In genomic region chrX:102187023-102187699, GRCm38 (mm10) we compare ENCODE assay signal across 8 mouse cellular contexts. TPM values are rescaled to one million over a fixed set of nuclear protein-coding genes. Genes with fewer than 3 reads are reported as not detected.
DNase-seq lines count a peak whose midpoint lies in the region; ATAC-seq and TF ChIP-seq lines count a peak whose summit lies in the region.

No protein-coding gene starts in this region.

- H3K9me3 ChIP-seq in heart, embryonic 13.5 days = no peaks in the 10 kb centered on the region
- H3K9me3 ChIP-seq in hindbrain, postnatal 0 days (ENCODE audit: low read length) = no peaks in the 10 kb centered on the region
- no peaks in the 10 kb centered on the region for H3K9me3 ChIP-seq in midbrain, embryonic 15.5 days

- no peak overlapping the region for H3K27ac ChIP-seq in heart, embryonic 13.5 days (replicated peaks)
- no peak overlapping the region for H3K27ac ChIP-seq in hindbrain, postnatal 0 days
- no peak overlapping the region for H3K27ac ChIP-seq in midbrain, embryonic 15.5 days

- ATAC-seq in heart, embryonic 13.5 days (ENCODE audit: extremely low read depth, insufficient number of reproducible peaks, low FRiP score, low TSS enrichment) = no peak
- ATAC-seq in hindbrain, postnatal 0 days = no peak
- ATAC-seq in midbrain, embryonic 15.5 days (replicated peaks) = no peak

- 26% methylated on average over 11 of the region's 11 CpGs for WGBS in heart, embryonic 13.5 days
- 45% methylated on average over 11 of the region's 11 CpGs for WGBS in hindbrain, postnatal 0 days
- 45% methylated on average over 11 of the region's 11 CpGs for WGBS in midbrain, embryonic 15.5 days

- H3K4me3 ChIP-seq in heart, embryonic 13.5 days = peak overlapping the region; percentile 67
- peak overlapping the region; percentile 50 for H3K4me3 ChIP-seq in hindbrain, postnatal 0 days (ENCODE audit: low read length)
- H3K4me3 ChIP-seq in midbrain, embryonic 15.5 days = peak overlapping the region; percentile 11; the same call in 1 of the 2 replicates

- H3K4me1 ChIP-seq in heart, embryonic 13.5 days = peaks cover 18% of the 10 kb centered on the region
- H3K4me1 ChIP-seq in hindbrain, postnatal 0 days (ENCODE audit: insufficient read depth, low read length) = no peaks in the 10 kb centered on the region; the same call in 1 of the 2 replicates
- peaks cover 16% of the 10 kb centered on the region for H3K4me1 ChIP-seq in midbrain, embryonic 15.5 days

- H3K36me3 ChIP-seq in heart, embryonic 13.5 days = peaks cover 52% of the 10 kb centered on the region
- no peaks in the 10 kb centered on the region for H3K36me3 ChIP-seq in hindbrain, postnatal 0 days (ENCODE audit: insufficient read depth, low read length)
- 0 out of 2 replicates have a peak, but pooled peaks cover 3% of the 10 kb centered on the region for H3K36me3 ChIP-seq in midbrain, embryonic 15.5 days (replicated peaks)

- peak overlapping the region; percentile 89 for H3K9ac ChIP-seq in heart, embryonic 13.5 days
- H3K9ac ChIP-seq in hindbrain, postnatal 0 days (replicated peaks; ENCODE audit: low read length) = 0 out of 2 replicates have a peak overlapping the region, but pooled peaks have one; percentile 66
- no peak overlapping the region; the same call in 1 of the 2 replicates for H3K9ac ChIP-seq in midbrain, embryonic 15.5 days

- peaks cover 5% of the 10 kb centered on the region; the same call in 1 of the 2 replicates for H3K27me3 ChIP-seq in heart, embryonic 13.5 days (replicated peaks)
- no peaks in the 10 kb centered on the region for H3K27me3 ChIP-seq in hindbrain, postnatal 0 days (ENCODE audit: insufficient read depth, low read length)
- H3K27me3 ChIP-seq in midbrain, embryonic 15.5 days (replicated peaks) = no peaks in the 10 kb centered on the region

- intact Hi-C loops in heart, postnatal 14 days (cut with DNase I) = loop anchor here (5.0 to 10.0 kb wide), 2 partner anchors 115 to 202 kb away; partner anchors contain the start of gene Rtl5
- intact Hi-C loops in left cerebral cortex, postnatal 10 days (cut with DNase I) = no loop called here

- TF ChIP-seq CTCF in hindbrain, postnatal 0 days (IDR thresholded peaks at IDR 0.05; ENCODE audit: low read depth) = no peak

- DNase-seq in heart, postnatal 14 days = no peak
- DNase-seq in ZHBTc4 (ENCODE audit: low read depth, low spot score) = peak; percentile 33
- no peak for DNase-seq in hindbrain, postnatal 0 days (ENCODE audit: low spot score)
- DNase-seq in adrenal gland, adult 18-20 months (ENCODE audit: low spot score in 2 of 2) = no peak
- no peak for DNase-seq in left cerebral cortex, postnatal 10 days (ENCODE audit: extremely low spot score in 1 of 2, low spot score in 2 of 2)
- DNase-seq in gastrocnemius, adult 8-10 months (ENCODE audit: low spot score in 2 of 2) = no peak

- H3K4me2 ChIP-seq in heart, embryonic 13.5 days = peak overlapping the region; percentile 76
- peak overlapping the region; percentile 65 for H3K4me2 ChIP-seq in hindbrain, postnatal 0 days (ENCODE audit: low read depth, low read length)
- peak overlapping the region; percentile 61 for H3K4me2 ChIP-seq in midbrain, embryonic 15.5 days

RNA-seq across cellular contexts. Expression of gene Rps4x, which starts 2.0 kb away (rescaled TPM):
- 477 and 507 TPM in 2 replicates for polyA plus RNA-seq in heart, embryonic 13.5 days (2015; fragmentation: Nextera tagmentation; extraction: Ambion mirVana)
- total RNA-seq in heart, postnatal 14 days (2021) = 100 to 1,000 TPM; 608 to 817 TPM
- 649 and 725 TPM in 2 replicates for total RNA-seq in hindbrain, postnatal 0 days (2014; rRNA removed)
- 376 and 394 TPM in 2 replicates for polyA plus RNA-seq in hindbrain, postnatal 0 days (2015; fragmentation: Nextera tagmentation; extraction: Ambion mirVana)
- 336 and 343 TPM in 2 replicates for polyA plus RNA-seq in midbrain, embryonic 15.5 days (2015; fragmentation: Nextera tagmentation; extraction: Ambion mirVana)
- 1,000 to 10,000 TPM in 1 of 2 experiments, 100 to 1,000 TPM in 1; 821 to 1,009 TPM for total RNA-seq in adrenal gland, adult 18-20 months (2021)
- 100 to 1,000 TPM; 559 to 636 TPM for total RNA-seq in left cerebral cortex, postnatal 10 days (2021)
- total RNA-seq in gastrocnemius, adult 8-10 months (2022) = 100 to 1,000 TPM; 493 to 583 (median 542) TPM

RNA-seq across cellular contexts. Expression of gene Ercc6l, which starts 30.3 kb away (rescaled TPM):
- 7.4 and 8.6 TPM in 2 replicates for polyA plus RNA-seq in heart, embryonic 13.5 days (2015; fragmentation: Nextera tagmentation; extraction: Ambion mirVana)
- total RNA-seq in heart, postnatal 14 days (2021) = 1 to 10 TPM in 1 of 2 experiments, under 1 TPM in 1; 0.74 to 1.4 TPM
- total RNA-seq in hindbrain, postnatal 0 days (2014; rRNA removed) = 1.8 and 2.1 TPM in 2 replicates
- 0.90 and 1.3 TPM in 2 replicates for polyA plus RNA-seq in hindbrain, postnatal 0 days (2015; fragmentation: Nextera tagmentation; extraction: Ambion mirVana)
- polyA plus RNA-seq in midbrain, embryonic 15.5 days (2015; fragmentation: Nextera tagmentation; extraction: Ambion mirVana) = 1.4 and 1.6 TPM in 2 replicates
- under 1 TPM; 0.42 to 0.43 TPM for total RNA-seq in adrenal gland, adult 18-20 months (2021)
- total RNA-seq in left cerebral cortex, postnatal 10 days (2021) = under 1 TPM; 0.51 to 0.60 TPM
- under 1 TPM in 2 of 4 experiments, not detected in 2; 0.05 to 0.11 TPM for total RNA-seq in gastrocnemius, adult 8-10 months (2022)

Comparison
In these comparisons a context has a peak if more than half of its experiments do, and no peak if none do; other contexts are left out.
1. H3K4me3 ChIP-seq: peak in every context shown above with its lines; median percentile 67 in heart, embryonic 13.5 days; 50 in hindbrain, postnatal 0 days; 11 in midbrain, embryonic 15.5 days.